Comparison of ENCODE assay signal across 22 mouse cellular contexts in the genomic region with DNA sequence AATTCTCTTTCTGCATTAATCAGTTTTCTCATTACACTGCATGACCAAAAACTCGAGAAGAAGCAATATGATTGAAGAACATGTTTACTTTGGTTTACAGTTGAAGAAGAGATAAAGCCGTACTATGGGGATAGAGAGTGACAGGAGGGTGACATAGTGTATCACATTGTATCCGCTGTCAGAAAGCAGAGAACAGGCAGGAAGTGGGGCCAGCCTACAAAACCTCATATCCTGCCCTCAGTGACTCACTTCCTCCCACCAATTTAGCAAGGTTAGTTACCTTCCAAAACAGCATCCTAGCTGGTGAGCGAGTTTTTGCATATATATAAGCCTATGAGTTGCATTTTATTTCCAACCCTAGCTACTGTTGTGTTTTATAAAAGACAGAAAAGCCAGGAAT.
"Had no signal": no experiment of that assay in that cellular context is flagged by ENCODE, and none has a peak within 500 bp of the region (broad histone marks: within the 10 kb centered on the region; RNA-seq: fewer than 3 reads in every experiment).

No protein-coding gene starts in this region.

- DNase-seq: heart, postnatal 10 days; heart, postnatal 14 days; heart, postnatal 36 days; heart, postnatal 4 days; kidney, adult 11 months; kidney, adult 18-20 months; kidney, adult 2 months; kidney, adult 8-10 months; kidney, adult 9 months; kidney, postnatal 10 days; kidney, postnatal 14 days; kidney, postnatal 25 days; kidney, postnatal 36 days; kidney, postnatal 4 days; layer of hippocampus, adult 9-11 months; layer of hippocampus, postnatal 36 days had no signal

- ATAC-seq: hindbrain, embryonic 16.5 days; hindbrain, postnatal 0 days; inflammation-experienced regulatory T-cells, adult 6 months; intestine, embryonic 15.5 days; intestine, embryonic 16.5 days; intestine, postnatal 0 days had no signal
